Mouse (Mus musculus) 416B (cell line): ENCODE results near the gene Hivep3.

Experiments used
- DNase-seq: peaks from one replicate; pipeline ENCODE4 v3.0.0; 2011; ENCODE audit warnings: low read depth

The Hivep3 gene

GRCm38 (mm10) chr4:119816620-119817356, 83.2 kb downstream of the Hivep3 start:
- no peak for DNase-seq

- DNase-seq = no peak
Observed at GRCm38 (mm10) chr4:119825956-119826355, 92.4 kb downstream of the Hivep3 start.

DNA sequence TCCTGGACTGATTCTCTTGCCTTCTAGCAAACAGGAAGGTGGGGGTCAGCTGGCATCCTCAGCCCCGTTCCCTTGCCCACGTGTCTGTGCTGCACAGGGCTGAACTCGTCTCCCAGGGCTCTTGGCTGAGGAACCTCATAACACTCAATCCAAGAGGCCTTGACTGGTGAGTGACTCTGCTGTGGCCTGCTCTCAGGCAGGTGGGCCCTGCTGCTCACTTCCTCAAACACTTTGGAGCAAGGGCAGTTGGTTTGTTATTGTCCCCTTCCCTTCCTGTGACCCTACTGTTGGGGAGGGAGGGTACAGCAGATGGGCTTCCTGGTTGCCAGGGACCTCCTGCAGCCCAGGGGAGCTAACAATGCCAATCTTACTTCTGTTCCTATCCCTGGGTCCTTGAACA, 94.8 kb downstream of the Hivep3 start:
- DNase-seq = no peak

- no peak for DNase-seq
Observed at GRCm38 (mm10) chr4:119828996-119829395, 95.4 kb downstream of the Hivep3 start.

DNA sequence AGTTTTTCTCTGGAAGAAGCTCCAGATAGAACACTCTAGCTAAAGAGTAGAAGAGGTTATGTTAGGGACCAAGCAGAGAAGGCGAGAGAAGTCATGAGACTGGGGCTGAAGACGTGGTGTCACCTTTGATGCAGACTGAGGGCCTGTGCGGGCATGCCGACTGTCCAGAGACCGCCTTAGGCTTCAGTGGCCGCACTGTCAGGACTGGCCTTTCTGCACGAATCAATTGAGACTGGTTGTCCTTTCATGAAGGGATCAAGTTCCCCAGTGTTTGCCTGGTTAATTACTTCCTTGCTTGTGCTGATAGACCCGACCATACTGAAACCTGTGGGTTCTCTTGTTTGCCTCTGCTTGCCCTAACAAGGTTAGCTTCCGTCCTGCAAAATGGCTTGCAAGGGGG, 99.7 kb downstream of the Hivep3 start:
- DNase-seq = no peak

DNA sequence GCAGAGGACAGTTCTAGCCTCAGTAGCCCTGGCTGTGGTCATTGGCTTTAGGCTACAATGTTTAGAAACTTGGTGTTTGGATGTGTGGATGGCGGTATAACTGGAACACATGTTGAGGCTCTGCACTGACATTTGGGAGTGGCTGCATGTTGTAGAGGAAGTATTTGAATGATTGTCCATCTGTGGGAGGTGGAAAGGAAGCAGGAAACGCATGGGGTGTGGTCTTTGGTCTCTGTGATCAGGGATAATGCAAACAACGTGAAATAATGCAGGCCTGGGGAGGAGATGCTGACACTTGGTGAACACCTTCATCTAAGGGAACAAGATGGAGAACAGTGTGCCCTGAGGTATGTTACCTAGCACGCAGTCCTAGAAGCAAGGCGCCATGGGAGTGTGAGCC, 100.3 kb downstream of the Hivep3 start:
- no peak for DNase-seq

- DNase-seq = no peak
Observed at GRCm38 (mm10) chr4:119836181-119836580, 102.6 kb downstream of the Hivep3 start.

DNA sequence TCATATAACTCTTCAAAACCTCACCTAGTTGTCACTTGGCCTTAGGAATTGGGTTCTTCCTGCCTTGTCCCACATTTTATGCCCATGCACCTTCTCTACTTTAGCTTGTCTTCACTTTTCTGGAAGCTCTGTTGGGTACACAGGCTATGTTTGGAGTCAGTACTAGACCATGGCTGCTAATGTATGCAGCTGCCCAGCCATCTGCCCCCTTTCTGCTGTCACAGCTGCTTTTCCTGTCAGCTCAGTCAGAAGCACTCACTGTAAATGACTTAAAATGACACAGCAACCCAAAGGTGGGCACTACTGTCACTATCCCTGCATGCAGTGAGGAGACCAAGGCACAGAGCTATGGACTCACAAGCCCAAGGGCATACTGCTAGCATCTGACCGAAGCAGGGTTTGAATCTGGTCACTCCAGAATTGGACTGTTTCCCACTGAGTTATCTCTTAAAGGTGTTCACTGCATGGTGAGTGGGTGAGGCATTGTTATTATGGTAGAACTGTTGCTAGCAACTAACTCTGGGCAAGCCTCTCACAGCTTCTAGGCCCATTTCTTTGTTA, 104.0 kb downstream of the Hivep3 start:
- no peak for DNase-seq

DNA sequence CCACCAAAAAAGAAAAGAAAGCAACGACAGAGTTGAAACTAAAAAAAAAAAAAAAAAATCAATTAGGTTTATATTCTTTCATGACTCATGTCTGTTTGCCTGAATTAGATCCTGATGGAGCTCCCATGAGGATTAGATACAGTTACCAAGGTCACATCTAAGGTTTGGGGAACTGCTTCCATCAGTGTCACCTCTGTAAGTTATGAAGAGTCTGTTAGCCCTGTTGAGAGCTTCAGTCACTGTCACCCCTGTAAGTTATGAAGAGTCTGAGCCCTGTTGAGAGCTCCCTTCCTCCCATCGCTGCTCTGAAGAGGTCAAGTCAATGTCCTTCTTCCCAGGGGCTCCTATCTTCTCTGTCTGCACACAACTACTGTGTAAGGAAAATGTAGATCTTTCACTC, 104.7 kb downstream of the Hivep3 start:
- no peak for DNase-seq

DNA sequence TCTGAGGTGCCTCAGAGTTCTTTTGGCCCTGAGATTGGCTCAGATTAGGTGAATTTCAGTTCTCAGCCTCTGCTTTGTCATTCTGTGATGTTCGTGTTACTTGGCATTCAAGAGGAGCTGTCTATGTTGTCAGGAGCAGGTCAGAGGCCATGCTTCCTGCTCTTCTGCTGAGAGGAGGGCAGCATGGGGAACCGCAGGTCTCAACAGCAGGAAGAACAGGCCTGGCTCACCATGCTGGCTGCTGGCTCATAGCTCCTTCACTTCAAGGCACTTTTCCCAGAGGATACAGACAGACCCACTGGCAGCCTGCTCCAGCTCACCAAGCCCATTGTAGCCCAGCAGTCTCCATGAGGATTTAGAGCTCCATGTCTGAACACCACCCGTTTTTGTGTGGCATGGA, 109.7 kb downstream of the Hivep3 start:
- no peak for DNase-seq

DNA sequence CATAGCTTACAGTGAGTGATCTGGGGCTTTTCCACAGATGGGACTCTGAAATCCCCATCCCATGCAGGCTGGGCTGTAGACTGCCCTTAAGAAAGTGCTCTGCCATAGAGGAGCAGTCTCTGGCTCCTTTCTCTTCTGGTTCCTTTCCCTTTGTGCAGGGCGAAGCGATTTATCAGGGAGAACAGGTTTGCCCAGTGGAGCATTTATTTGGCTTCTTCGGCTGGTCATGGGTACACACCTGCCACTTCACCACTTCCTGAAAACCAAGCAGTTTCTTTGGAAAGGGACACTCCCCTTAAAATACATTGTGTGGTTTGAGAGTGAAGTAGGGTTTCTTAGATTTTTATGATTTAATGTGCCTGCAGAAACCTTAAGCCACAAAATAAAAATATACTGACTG, 110.7 kb downstream of the Hivep3 start:
- no peak for DNase-seq

- no peak for DNase-seq
Observed at GRCm38 (mm10) chr4:119845596-119846161, 112.1 kb downstream of the Hivep3 start.

DNA sequence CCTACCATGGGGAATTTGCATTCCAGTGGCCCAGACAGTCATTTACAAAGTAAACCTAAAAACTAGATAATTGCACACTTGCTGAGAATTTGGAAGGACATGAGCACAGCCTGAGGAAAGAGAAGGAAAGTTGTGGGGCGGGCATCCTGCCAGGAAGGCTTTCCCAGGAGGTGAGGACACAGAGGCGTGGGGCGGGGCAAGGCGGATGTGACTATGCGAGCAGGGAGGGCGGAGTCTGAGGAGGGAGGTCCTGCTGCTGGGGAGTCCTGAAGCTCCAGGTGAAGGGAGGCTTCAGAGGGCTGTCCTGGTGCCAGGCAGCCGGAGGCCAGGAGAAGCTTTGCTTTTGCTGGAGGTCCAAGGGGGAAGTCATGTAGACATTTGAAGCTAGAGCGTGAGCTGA, 118.9 kb downstream of the Hivep3 start:
- no peak for DNase-seq

GRCm38 (mm10) chr4:119854307-119855144, 120.9 kb downstream of the Hivep3 start:
- no peak for DNase-seq

DNA sequence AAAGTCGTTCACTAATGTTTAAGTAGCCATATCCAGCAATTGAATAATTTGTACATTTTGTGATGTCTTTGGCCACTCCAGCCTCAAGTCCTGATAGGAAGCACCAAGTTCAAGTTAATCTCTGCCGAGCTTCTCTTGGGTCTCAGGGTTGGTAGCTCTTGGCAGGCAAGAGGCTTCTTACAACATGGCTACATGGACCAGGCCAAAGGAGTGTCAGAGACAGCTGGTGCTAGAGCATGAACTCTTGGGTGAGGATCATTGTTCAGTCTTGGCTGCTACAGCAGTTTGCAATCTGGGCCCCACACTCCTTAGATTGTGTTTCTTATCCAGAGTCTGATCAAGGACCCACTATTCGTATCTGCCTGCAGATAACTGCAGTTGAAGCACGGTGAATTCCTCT, 125.9 kb downstream of the Hivep3 start:
- DNase-seq = no peak

DNA sequence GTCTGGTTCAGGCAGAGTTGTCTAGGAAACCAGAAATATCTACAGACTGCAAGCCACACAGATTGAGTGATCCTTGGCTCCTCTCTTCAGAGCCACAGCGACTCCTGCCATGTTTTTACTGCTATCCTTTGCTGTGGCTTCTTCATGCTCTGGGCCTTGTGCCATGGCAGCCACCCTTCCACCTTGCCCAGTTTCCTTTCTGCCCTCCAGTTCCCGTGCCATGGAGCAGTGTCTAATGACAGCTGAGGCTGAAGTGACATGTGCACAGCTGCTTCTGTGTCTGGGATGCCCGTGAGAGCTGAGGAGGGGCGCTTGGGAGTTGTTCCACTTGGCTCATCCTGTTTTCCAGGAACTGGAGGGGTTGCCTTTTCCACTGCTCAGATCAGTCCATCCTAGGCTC, 127.4 kb downstream of the Hivep3 start:
- DNase-seq = no peak

DNA sequence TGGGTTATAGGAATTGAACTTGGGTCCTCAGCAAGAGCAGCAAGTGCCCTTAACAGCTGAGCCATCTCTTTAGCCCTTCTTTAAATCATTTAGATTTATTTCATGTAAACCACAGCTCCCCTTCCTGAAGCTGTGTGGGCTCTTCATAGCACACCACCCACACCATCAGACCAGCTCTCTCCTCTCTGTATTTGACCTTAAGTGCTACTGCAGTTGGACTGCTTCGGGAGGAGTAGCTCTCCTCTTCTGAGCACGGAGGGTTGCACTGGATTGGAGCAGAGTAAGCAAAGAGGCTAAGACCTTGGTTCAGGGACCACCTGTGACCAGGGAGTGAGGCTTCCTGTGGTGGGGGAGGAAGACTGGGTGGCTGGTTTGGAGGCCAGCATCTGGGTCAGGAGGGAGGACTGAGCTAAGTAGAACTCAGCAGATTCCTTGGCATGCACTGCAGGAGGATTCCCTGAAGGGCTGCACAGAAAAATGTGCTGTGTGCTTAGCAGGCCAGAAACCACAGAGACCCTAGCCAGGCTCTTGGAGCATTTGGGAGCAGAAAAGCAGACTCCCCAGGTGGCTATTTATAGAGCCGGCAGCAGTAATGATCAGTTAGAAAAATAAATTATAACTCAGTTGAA, 132.4 kb downstream of the Hivep3 start:
- DNase-seq = no peak

DNA sequence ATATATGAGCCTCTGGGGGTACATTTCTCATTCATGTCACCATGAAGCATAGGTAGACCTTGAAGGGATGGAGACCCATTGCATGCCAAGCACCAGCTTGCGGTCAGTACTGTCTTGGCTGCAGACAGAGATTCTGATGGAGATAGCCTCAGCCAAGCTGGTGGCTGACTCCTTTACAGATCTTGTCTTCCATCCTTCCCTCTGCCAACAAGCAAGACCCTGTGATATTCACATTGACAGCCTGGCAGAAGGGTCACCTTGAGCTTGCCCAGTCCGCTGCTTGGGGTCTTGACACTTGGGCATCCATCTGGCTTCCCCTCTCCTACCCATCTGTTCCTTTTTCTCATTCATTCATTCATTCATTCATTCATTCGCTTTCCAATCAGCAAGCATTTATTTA, 133.5 kb downstream of the Hivep3 start:
- no peak for DNase-seq

DNA sequence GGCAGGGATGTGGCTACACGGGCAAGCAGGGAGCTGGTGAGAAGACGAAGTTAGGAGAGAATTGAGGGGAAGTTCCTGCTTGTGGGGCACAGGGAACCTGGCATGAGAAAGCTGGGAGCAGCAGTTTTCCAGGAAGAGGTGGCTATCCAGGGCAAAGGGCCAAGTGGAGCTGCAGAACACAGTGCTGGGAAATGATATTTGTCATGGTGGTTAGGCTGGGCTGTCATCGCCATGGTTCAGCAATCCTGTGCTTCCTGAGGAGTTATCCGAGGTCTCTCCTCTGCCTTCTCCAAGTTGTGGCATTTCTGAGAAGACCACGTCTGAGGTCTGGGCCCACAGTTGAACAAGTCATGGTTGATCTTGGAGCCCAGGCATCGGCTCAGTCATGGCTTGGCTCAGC, 136.8 kb downstream of the Hivep3 start:
- no peak for DNase-seq

DNA sequence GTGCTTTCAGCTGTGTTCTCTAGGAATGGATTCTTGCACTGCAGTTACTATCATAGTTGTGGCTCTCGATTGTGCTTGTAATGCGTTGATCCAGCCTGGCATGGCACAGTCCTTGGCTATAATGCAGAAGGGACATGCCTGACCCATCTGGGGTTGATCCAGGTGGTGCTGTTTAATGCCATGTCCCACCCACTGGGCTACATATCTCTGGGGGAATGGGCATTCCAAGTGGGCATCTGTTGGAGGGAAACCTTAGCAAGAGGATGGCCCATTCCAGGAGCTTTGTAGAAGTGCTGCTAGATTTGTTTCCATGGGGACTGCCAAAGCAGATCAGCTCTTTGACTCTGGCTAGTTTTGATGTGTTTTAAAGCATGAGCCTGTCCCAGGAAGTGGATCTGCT, 137.9 kb downstream of the Hivep3 start:
- no peak for DNase-seq

DNA sequence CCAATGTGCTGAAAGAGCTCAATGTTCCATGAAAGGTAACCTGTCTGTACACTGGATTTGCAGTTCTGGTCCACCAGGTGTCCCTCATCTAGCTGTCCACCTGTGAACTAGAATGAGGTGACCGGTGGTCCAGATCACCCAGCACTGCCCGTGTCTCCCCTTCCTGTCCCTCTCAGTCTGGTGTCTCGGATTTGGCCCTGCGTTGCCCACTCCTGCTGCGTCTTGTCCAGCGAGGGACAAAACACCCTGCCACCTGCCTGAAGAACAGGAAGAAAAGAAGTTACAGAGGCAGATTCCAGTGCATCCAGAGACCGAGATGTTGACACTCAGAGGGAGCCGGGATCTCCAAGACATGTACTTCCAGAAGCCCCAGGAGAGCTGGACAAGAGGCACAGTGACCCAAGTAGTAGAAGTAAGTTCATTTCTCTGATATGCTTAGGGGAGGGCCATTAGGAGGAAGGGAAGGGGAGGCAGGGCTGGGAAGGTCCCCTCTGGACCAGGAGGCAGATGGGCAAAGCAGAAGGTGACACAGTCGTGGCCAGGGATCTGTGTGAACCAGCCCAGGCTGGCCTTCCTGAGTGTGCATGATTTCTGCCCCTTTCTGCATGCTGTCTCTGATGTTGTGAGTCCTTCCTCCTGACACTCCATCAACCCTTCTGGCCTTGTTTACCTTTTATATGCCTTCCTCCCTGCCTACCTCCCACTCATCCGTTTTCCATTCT, 138.4 kb downstream of the Hivep3 start:
- no peak for DNase-seq

- DNase-seq = no peak
Observed at GRCm38 (mm10) chr4:119873935-119874334, 140.4 kb downstream of the Hivep3 start.
